Mouse (Mus musculus) embryo, embryonic 10 days (tissue): ENCODE measurements around the gene Kiz.

Source experiments
- DNase-seq: peaks from one replicate; pipeline ENCODE4 v3.0.0-alpha.2; 2015; ENCODE audit warnings: low spot score

The Kiz gene

DNA sequence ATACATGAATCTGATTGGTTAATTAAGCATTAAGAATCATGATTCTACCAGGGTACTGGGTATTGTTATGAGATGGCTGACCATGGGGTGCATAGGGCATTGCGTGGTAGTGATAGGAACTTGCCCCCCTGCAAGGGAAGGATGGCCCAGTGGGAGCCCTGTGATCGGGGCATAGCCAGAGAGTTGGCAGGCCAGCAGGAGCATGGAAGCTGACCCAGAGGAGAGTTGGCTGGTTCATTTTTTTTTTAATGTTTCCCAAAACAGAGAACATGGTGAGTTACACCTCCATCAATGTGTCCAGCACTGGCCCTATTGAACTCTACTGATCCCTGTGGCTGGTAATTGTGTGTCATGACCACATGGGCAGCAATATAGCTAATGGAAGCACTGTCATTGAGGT, 127.1 kb downstream of the Kiz start:
- no peak for DNase-seq

DNA sequence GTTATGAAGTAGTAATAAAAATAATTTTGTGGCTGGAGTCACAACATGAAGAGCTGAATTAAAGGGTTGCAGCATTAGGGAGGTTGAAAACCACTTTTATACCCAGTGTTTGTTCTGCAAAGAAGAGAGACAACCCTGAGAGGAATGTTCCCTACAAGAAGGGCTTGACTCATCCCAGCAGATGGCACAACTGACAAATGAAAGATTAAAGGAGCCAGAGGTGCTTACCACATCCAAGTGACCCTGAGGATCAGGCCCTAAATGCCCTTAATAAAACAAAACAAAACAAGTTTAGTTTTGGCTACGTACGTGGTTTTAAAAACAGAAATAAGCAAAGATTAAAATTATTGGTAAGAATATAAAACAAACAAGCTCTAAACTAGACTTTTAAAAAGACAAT, 129.2 kb downstream of the Kiz start:
- no peak for DNase-seq

DNA sequence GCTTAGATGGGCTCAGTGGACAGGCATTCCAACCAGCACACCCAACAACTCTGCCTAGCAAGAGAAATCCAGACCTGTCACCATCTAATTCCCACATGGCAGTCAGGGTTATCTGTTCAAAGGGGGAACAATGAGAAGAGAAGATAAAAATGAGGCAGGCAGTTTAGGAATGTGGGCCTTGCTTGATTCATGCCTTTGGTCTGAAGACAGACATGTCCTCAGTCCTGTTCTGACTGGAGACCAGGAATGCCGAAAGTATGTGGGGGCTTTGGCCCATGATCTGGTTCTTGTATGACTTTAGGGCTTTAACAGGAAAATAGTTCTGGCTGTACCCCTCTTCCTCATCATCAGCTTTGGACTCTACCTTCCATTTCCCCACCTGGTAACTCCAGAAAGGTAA, 130.1 kb downstream of the Kiz start:
- no peak for DNase-seq

DNA sequence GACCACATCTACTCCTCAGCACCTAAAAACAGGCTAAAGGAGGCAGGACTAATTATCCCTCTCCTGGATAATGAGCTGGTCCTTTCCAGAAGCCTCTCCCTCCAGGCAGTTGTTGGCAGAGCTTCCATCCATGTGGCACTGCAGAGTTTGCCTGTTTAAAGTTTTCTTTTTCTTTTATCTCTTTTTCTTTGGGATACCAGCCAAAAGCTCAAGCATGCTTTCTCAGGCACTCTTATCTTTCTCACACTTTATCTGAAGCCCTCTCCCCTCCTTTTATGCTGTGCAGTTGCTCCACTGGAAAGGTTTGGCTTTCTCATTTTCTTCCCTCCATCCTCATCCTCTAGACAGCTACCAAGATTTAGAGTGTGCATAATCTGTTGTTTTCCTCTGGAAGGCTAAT, 130.8 kb downstream of the Kiz start:
- no peak for DNase-seq

DNA sequence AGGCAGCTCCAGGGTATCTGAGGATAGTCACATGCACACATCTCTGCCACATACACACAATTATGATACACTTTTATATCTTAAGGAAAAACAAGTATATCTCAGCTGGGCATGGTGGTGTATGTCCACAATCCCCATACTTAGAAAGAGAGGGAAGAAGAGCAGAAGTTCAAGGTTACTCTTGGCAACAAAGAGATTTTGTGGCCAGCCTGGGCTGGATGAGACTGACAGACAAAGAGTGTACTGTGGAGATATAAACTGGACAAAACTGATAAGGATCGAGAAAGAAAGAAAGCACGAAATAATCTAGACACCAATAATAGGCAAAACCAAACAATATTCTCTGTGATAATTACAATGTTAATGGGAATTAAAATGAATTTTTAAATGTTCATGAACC, 151.6 kb downstream of the Kiz start:
- DNase-seq = no peak

DNA sequence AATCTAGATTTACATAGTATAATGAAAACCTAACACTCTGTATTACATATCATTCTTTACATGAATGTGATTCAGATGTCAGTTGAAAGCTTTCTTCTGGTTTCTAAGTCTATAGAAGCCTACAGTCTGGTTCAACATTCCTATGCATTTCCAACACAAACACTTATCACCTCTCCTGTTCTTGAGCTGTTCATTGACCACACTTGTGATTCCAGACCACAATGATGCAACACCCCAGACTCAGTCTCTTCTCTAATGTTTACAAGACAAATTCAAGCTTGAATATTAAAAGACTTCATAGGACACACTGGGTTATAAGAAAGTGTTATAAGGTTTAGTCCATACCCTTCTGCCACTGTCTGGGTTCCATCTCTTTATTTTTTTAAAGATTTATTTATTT, 153.4 kb downstream of the Kiz start:
- DNase-seq = no peak

DNA sequence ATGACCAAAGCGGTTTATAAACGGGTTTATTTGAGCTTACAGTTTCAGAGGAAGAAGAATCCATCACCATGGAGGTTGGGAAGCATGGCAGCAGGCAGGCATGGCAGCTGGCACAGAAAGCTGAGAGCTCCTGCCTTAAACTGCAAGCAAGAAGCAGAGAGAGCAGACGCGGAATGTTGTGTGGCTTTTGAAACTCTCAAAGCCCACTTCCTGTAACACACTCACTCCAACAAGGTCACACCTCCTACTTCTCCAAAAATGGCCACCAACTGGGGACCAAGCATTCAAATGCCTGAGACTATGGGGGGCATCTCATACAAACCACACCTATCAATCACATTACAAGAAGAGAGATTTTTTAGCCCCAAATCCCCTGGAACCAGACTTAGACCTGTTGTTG, 154.5 kb downstream of the Kiz start:
- no peak for DNase-seq

DNA sequence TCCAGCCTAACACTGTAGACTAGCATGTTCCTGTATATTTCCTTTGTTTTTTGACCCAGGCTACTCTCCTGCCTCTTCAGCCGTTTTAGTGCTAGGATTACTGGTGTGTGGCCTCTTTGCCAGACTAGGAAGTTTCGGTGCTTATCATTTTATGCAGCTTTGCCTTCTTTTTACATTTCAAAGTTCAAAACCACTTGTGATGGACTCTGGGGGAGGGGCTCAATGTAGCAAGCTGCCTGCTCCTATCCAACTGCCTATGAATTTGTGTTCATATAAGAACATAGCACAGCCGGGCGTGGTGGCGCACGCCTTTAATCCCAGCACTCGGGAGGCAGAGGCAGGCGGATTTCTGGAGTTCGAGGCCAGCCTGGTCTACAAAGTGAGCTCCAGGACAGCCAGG, 155.3 kb downstream of the Kiz start:
- DNase-seq = no peak

DNA sequence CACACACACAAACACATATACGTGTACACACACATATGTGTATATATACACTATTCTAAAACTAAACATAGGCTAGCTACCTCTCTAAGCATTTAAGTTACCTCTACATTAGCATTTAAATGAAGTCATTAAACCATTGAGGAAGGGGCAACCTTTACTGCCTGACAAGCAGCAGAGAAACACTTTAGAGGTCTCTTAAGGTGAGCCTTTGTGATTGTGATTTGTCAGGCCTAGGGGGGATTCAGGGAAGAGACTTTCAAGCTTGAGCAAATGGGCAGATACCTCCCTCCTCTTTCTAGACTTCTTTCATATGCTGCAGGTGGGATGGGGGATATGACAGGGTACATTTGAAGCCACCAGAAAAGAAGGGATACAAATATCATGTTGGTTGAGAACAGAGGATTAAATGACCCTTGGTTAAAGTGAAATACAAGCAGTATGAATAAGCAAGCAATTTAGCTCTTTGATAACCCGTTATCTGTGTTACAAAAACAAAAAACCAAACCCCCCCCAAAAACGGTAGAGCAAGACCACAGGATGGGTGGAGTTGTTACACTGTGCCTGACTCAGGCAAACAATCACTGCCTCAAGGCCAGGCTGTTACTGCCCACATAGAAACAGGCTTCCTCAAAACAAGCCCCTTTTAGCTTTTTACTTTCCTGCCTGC, 155.9 kb downstream of the Kiz start:
- DNase-seq = no peak

DNA sequence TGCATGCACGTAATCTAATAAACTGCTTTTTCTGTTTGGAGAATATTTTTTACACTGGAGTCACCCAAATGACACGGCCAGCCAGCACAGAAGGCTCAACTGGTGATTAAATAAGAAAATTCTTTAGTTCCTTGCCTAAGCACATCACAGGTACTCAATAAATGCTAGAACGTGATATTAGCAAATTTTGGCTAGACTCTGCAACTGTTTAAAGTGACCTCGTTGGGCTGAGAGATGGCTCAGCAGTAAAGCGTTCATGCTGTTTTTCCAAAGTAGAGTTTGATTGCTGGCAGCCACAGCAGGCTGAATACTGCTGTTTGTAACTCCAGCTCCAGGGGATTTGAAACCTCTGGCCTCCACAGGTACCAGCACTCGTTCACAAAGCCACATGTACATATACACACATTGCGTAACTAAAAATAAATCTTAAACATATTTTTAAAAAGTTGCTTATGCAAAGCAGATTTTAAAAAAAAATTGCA, 156.5 kb downstream of the Kiz start:
- DNase-seq = no peak

DNA sequence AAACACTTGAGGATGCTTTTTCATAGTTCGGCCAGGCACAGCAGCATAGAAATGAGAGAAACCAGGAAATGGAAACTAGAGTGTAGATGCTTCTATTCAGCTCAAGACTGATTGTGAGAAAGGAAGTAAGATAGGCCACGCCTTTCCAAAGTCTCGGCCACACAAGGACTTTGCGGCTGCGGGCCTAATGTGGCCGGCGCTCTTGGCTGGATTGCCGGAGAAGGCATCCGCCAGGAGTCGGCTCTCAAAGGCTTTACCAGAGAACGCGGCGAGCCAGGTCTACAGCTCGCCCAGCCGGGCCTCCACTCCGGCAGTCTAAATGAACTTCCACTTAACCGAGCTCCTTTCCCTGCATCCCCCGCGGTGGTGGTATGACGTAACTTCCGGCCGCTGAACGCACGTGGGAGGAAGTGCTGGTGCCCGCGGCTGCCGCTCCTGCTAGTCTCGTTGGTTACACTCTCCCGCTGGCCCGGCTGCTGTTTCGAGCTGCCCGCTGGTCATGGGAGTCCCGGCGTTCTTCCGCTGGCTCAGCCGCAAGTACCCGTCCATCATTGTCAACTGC, 157.0 kb downstream of the Kiz start, which contains the start of gene Xrn2:
Gene Xrn2 (plus strand): TSS at position 374 of the 562 bp plus-strand sequence.
- peak; percentile 98 for DNase-seq

DNA sequence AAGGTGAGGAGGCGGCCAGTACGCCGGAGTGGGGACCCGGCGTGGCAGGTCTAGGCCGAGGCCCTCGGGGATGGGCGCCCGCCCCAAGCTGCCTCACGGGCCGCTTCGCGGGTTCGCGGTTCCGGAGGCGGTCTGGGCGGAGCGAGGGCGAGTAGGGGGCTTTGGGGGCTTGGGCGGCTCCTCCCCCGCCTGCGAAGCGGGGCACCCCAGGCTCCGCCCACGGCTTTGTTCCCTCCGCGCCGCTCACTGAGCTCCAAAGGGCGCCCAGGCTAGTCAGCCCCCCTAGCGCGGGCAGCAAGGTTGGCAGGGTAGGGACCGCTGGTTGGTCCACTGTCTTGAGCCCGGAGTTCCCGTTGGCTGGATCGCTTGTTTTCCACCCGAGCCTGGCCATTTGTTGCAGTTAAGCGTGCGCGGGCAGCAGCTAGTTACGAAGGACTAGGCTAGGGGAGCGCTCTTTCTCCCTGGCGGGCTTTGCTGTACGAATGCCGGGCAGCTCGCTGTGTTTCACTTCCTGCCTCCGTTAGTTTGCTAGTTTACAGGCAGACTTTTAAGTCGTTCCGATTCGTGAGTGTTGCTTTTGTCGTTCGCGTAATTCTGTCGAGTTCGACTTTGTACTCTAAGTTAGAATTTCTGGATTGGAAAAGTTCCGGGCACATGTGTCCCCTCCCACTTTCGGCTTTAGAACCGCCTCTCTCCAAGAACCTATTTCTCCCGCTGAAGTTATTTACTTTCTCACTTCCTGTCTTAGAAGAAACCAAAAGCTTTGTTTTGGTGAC, 157.7 kb downstream of the Kiz start:
- DNase-seq = peak; percentile 92

DNA sequence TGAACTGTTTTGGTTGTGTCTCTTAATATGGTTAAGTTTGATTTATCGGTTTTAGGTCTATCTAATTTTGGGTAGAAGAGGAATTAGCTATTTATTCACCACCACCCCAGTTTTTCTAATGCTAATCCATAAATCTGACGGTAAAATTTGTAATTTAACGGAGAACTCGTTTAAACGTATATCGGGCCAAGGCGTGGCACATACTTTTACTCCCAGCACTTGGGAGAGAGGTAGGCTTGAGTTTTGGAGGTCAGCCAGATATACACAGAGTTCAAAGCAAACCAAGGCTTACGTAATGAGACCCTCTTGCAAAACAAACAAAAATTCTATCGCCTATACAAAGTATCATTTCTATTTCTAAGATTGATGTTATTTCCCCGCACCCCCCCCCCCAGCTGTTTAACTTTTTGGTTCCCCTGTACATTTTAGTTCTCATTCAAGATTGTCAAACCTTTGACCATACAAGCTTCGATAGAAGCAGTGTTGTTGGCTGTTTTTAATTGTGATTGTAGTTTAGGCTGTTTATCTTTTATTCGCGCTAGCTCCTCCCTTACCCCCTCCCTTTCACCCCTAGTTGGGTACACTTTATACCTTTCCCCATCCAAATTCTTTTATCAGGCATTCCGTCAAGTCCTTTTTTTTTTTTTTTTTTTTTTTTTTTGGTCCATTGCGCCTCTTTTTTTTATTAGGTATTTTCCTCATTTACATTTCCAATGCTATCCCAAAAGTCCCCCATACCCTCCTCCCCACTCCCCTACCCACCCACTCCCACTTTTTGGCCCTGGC, 158.6 kb downstream of the Kiz start:
- peak; percentile 4 for DNase-seq
